Mouse (Mus musculus) CH12.LX (cell line): ENCODE measurements around the gene Sema6c.

Experiments
- CTCF ChIP-seq, 2 experiments: IDR thresholded peaks in 1 of 2; conservative IDR thresholded peaks in 1 of 2; 2 replicates each; pipeline ENCODE4 v1.5.1; 2011 to 2012; ENCODE audit warnings: low read depth in 2 of 2, low read length in 2 of 2, improper control_type of control experiment in 1 of 2, inconsistent platforms in 1 of 2, mild to moderate bottlenecking in 1 of 2, moderate library complexity in 1 of 2
- EP300 ChIP-seq: IDR thresholded peaks from 2 replicates; pipeline ENCODE4 v1.6.1; 2011; ENCODE audit warnings: low read length, improper control_type of control experiment
- KAT2A ChIP-seq: IDR thresholded peaks from 2 replicates; pipeline ENCODE4 v1.6.1; 2012; ENCODE audit warnings: low read length, improper control_type of control experiment, inconsistent platforms; ENCODE audit not compliant: insufficient replicate concordance
- MAX ChIP-seq: IDR thresholded peaks from 2 replicates; pipeline ENCODE4 v1.6.1; 2011; ENCODE audit warnings: low read length, improper control_type of control experiment
- MEF2A ChIP-seq: IDR thresholded peaks from 2 replicates; pipeline ENCODE4 v1.6.1; 2014; ENCODE audit warnings: low read depth, mild to moderate bottlenecking, inconsistent platforms, low read length, improper control_type of control experiment, borderline replicate concordance
- POLR2A ChIP-seq: IDR thresholded peaks from 2 replicates; pipeline ENCODE4 v1.6.1; 2011; ENCODE audit warnings: low read depth, mild to moderate bottlenecking, improper control_type of control experiment, low read length
- USF1 ChIP-seq: IDR thresholded peaks from 2 replicates; pipeline ENCODE4 v1.6.1; 2014; ENCODE audit warnings: low read depth, mild to moderate bottlenecking, inconsistent platforms, low read length, improper control_type of control experiment
- ZKSCAN1 ChIP-seq: IDR thresholded peaks from 2 replicates; pipeline ENCODE4 v1.6.1; 2012; ENCODE audit warnings: low read depth, inconsistent platforms, low read length, improper control_type of control experiment, borderline replicate concordance

DNA sequence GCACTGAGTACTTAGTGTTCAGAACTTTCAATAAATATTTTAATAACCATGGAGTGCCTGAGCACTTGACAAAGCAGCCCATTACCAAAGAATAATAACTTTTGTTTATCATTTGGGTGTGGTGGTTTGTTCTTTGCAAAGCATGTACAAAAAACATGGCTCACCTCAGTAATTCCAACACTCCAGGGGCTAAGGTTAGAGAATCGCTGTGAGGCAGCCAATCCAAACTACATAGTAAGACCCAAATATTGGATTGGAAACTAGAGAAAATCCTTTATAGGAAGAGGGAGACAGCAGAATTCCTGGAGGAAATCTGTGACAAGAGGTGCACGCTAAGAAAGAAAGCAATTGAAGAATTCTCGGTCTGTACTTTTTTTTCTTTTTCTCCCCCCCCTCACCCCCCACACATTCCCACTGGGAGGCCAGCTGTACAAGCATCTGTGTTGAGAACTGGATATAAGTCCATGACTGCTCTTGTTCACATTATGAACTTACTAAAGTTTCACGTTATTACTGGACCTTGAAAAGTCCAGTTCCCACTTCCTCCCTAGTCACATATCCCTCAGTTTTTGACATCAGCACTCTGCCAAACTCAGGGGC lies 56.5 kb downstream of the Sema6c start:
- no peak for TF ChIP-seq CTCF (conservative IDR thresholded peaks at IDR 0.05 in 1 of 2, IDR thresholded peaks at IDR 0.05 in 1 of 2; ENCODE audit: low read depth in 2 of 2, low read length in 2 of 2)
- no peak for TF ChIP-seq MEF2A
- TF ChIP-seq MAX: no peak
- no peak for TF ChIP-seq KAT2A
- no peak for TF ChIP-seq POLR2A
- peak; percentile 39; the same call in 1 of the 2 replicates for TF ChIP-seq EP300
- no peak for TF ChIP-seq ZKSCAN1
- no peak for TF ChIP-seq USF1
